9 mouse cellular contexts compared by ENCODE assay signal in genomic region chr11:77792566-77792909, GRCm38 (mm10). TPM values are rescaled to one million over a fixed set of nuclear protein-coding genes. Genes with fewer than 3 reads are reported as not detected.
DNase-seq lines count a peak whose midpoint lies in the region; ATAC-seq lines count a peak whose summit lies in the region.
"Had no signal": no experiment of that assay in that cellular context is flagged by ENCODE, and none has a peak within 500 bp of the region (broad histone marks: within the 10 kb centered on the region; RNA-seq: fewer than 3 reads in every experiment).

No protein-coding gene starts in this region.

- 70% methylated on average over 7 of the region's 7 CpGs for WGBS in heart, embryonic 14.5 days
- WGBS in forebrain, embryonic 14.5 days = 50% methylated on average over 7 of the region's 7 CpGs
- WGBS in liver, embryonic 16.5 days (ENCODE audit: insufficient replicate concordance) = 69% methylated on average over 7 of the region's 7 CpGs

- H3K4me3 ChIP-seq in heart, embryonic 14.5 days (ENCODE audit: control insufficient read depth in 1 of 2, insufficient read depth in 1 of 2, low read depth in 1 of 2, low read length in 2 of 2) = no peak overlapping the region
- no peak overlapping the region for H3K4me3 ChIP-seq in forebrain, embryonic 14.5 days (ENCODE audit: low read depth, low read length)
- H3K4me3 ChIP-seq in liver, embryonic 16.5 days (ENCODE audit: low read depth, low read length) = no peak overlapping the region

- no peaks in the 10 kb centered on the region for H3K9me3 ChIP-seq in heart, embryonic 14.5 days (ENCODE audit: control insufficient read depth, low read length)
- H3K9me3 ChIP-seq in forebrain, embryonic 14.5 days (replicated peaks; ENCODE audit: control insufficient read depth, low read length) = no peaks in the 10 kb centered on the region
- no peaks in the 10 kb centered on the region for H3K9me3 ChIP-seq in liver, embryonic 16.5 days (replicated peaks; ENCODE audit: control insufficient read depth, low read length)

- H3K27ac ChIP-seq in heart, embryonic 14.5 days (replicated peaks in 1 of 2; ENCODE audit: control insufficient read depth in 1 of 2, insufficient read depth in 1 of 2, low read depth in 2 of 2, low read length in 2 of 2) = peak overlapping the region; percentile 81 to 89
- H3K27ac ChIP-seq in forebrain, embryonic 14.5 days (ENCODE audit: low read depth, low read length) = peak overlapping the region; percentile 76
- 0 out of 2 replicates have a peak overlapping the region, but pooled peaks have one; percentile 27 for H3K27ac ChIP-seq in liver, embryonic 16.5 days (ENCODE audit: low read length)

- no peak for ATAC-seq in heart, embryonic 14.5 days (ENCODE audit: insufficient number of reproducible peaks, insufficient read depth, low FRiP score, low read depth)
- no peak for ATAC-seq in forebrain, embryonic 14.5 days
- no peak for ATAC-seq in liver, embryonic 16.5 days (ENCODE audit: low read depth)

- peak overlapping the region; percentile 83 for H3K4me2 ChIP-seq in heart, embryonic 14.5 days (ENCODE audit: low read length)
- H3K4me2 ChIP-seq in forebrain, embryonic 14.5 days (ENCODE audit: low read length) = peak overlapping the region; percentile 59; the same call in 1 of the 2 replicates
- peak overlapping the region; percentile 48; the same call in 1 of the 2 replicates for H3K4me2 ChIP-seq in liver, embryonic 16.5 days (ENCODE audit: low read depth, low read length)

- H3K9ac ChIP-seq in heart, embryonic 14.5 days (ENCODE audit: low read length) = peak overlapping the region; percentile 48
- H3K9ac ChIP-seq in forebrain, embryonic 14.5 days (ENCODE audit: low read length) = peak overlapping the region; percentile 44; the same call in 1 of the 2 replicates
- H3K9ac ChIP-seq in liver, embryonic 16.5 days (ENCODE audit: low read depth, low read length) = no peak overlapping the region

- no peak for DNase-seq in heart, adult 8-10 months (ENCODE audit: low spot score)
- DNase-seq in A20 (ENCODE audit: low read depth, low spot score) = peak; percentile 53
- no peak for DNase-seq in forebrain, embryonic 14.5 days (ENCODE audit: low spot score)
- no peak for DNase-seq in urinary bladder, postnatal 25 days (ENCODE audit: low spot score)
- DNase-seq in cerebellum, postnatal 36 days = no peak
- DNase-seq in spleen, adult 12 weeks (ENCODE audit: low spot score) = no peak

- H3K27me3 ChIP-seq in heart, embryonic 14.5 days (ENCODE audit: control insufficient read depth, insufficient read depth, low read length) = no peaks in the 10 kb centered on the region
- no peaks in the 10 kb centered on the region for H3K27me3 ChIP-seq in forebrain, embryonic 14.5 days (replicated peaks; ENCODE audit: control insufficient read depth, insufficient read depth, low read length)
- no peaks in the 10 kb centered on the region for H3K27me3 ChIP-seq in liver, embryonic 16.5 days (ENCODE audit: control insufficient read depth, insufficient read depth, low read depth, low read length)

- H3K4me1 ChIP-seq in heart, embryonic 14.5 days (ENCODE audit: control insufficient read depth in 2 of 2, insufficient read depth in 2 of 2, low read length in 2 of 2) = peaks cover 23 to 37% of the 10 kb centered on the region in 2 experiments
- H3K4me1 ChIP-seq in forebrain, embryonic 14.5 days (ENCODE audit: control insufficient read depth, insufficient read depth, low read length) = peaks cover 30% of the 10 kb centered on the region
- peaks cover 44% of the 10 kb centered on the region for H3K4me1 ChIP-seq in liver, embryonic 16.5 days (ENCODE audit: control insufficient read depth, low read depth, low read length)

- H3K36me3 ChIP-seq in heart, embryonic 14.5 days (ENCODE audit: control insufficient read depth, insufficient read depth, low read length) = no peaks in the 10 kb centered on the region
- H3K36me3 ChIP-seq in forebrain, embryonic 14.5 days (ENCODE audit: control insufficient read depth, insufficient read depth, low read length) = no peaks in the 10 kb centered on the region
- peaks cover 2% of the 10 kb centered on the region; the same call in 1 of the 2 replicates for H3K36me3 ChIP-seq in liver, embryonic 16.5 days (ENCODE audit: control insufficient read depth, insufficient read depth)

RNA-seq across cellular contexts. Expression of gene Gm10277, which starts 5.0 kb away (rescaled TPM):
- 0.84 and 1.1 TPM in 2 replicates for polyA plus RNA-seq in heart, embryonic 14.5 days (2014; fragmentation: Nextera tagmentation; extraction: Ambion mirVana)
- not detected for total RNA-seq in heart, adult 8-10 months (2022)
- 0.55 and 0.85 TPM in 2 replicates for polyA plus RNA-seq in forebrain, embryonic 14.5 days (2014; fragmentation: Nextera tagmentation; extraction: Ambion mirVana)
- polyA plus RNA-seq in liver, embryonic 16.5 days (2015; fragmentation: Nextera tagmentation; extraction: Ambion mirVana) = 0.51 and 0.81 TPM in 2 replicates
- total RNA-seq: left cerebral cortex, postnatal 14 days had no signal

RNA-seq across cellular contexts. Expression of gene Myo18a, which starts 29.5 kb away (rescaled TPM):
- polyA plus RNA-seq in heart, embryonic 14.5 days (2014; fragmentation: Nextera tagmentation; extraction: Ambion mirVana) = 114 and 115 TPM in 2 replicates
- total RNA-seq in heart, adult 8-10 months (2022) = 100 to 1,000 TPM; 256 to 285 (median 277) TPM
- 30.0 and 37.1 TPM in 2 replicates for polyA plus RNA-seq in forebrain, embryonic 14.5 days (2014; fragmentation: Nextera tagmentation; extraction: Ambion mirVana)
- 15.4 and 16.0 TPM in 2 replicates for polyA plus RNA-seq in liver, embryonic 16.5 days (2015; fragmentation: Nextera tagmentation; extraction: Ambion mirVana)

Comparison
In these comparisons a context has a peak if more than half of its experiments do, and no peak if none do; other contexts are left out.
1. H3K27ac ChIP-seq: peak in every context shown above with its lines; median percentile 85 in heart, embryonic 14.5 days; 76 in forebrain, embryonic 14.5 days; 27 in liver, embryonic 16.5 days.